Mouse (Mus musculus) left cerebral cortex, postnatal 25 days (tissue): ENCODE results near the gene Gfpt2. TPM values are rescaled to one million over a fixed set of nuclear protein-coding genes. Genes with fewer than 3 reads are reported as not detected.
"Not testable (repeated sequence)": the region's sequence is repeated elsewhere in the genome, so short reads cannot be mapped to it uniquely, and the experiment has no call there.

ENCODE experiments used
- DNase-seq, 2 experiments: peaks; one replicate each; pipeline ENCODE4 v3.0.0; 2022; ENCODE audit warnings: low spot score in 2 of 2, mixed read lengths in 1 of 2
- intact Hi-C: fragments of 180-260 bp; cut with DNase I; formaldehyde crosslinking; loops from one replicate; pipeline ENCODE4 v1.15.1; 2025
- total RNA-seq, 2 experiments: library from RNA; stranded (reverse); gene quantifications; 2 replicates each; pipeline ENCODE4 v1.2.3; 2021

Gene Gfpt2
- total RNA-seq, 2 experiments from 2014 or later = 6.0 to 10.1 TPM

GRCm38 (mm10) chr11:49781833-49782399 is 12.1 kb upstream of the Gfpt2 start:
- intact Hi-C loops = no loop called here
- no peak for DNase-seq

DNA sequence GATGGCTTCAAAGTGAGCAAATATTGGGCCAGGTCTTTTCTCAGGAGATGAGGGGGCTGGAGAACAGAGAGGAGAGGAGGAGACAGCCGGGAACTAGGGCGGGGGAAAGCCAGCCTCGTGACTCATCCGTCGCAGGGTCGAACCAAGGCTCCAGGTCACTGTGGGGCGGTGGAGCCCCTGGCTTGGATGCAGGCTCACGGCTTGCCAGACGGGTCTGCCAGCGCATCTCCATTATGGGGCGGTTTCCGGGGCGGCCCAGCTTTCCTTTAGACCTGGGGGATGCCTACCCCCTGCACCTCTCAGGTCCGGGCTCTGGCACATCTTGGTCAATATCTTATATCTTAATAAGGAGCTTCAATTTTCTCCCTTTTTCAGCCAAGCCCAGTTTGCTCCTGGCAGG is 847 bp upstream of the Gfpt2 start:
- intact Hi-C loops = no loop called here
- no peak for DNase-seq

DNA sequence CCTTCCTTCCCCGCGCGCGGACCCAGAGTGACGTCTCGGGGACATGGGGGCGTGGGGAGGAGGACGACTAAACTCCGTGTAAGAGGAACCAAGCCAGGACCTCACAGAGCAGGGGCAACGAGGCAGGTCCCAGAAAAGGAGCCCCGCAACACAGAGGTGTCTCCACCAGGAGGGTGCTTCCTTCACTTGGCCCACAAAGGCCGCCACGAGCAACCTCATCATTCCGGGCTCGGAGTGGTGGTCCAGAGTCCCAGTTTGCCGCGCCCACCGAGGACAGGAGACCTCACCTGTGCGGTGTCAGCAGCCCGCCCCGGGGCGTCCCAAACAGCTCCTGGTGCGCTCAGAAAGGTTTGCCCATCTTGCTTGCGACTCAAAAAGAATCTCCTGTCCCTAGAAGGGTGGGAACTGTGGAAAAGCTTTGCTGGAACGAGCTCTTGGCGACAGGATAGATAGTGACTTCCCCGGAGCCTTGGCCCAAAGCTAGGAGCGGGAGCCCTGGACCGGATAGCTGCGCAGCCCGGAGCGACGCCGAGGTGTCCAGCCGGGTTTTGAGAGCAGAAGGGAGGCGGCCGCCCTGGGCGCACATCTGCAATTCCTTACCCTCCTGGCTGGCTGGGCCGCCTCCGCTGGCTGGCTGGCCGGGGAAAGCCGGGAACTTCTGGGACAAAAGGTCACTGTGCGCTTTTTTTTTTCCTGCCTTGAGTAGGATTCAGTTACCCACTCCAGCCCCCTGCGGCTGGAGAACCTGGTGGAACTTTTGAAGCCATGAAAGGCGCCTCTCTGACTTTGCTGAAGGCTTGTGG is 565 bp downstream of the Gfpt2 start:
- DNase-seq = peak in 1 of 2 experiments; percentile 13
- intact Hi-C loops = loop anchor here (2.0 kb wide), 1 partner anchor 52 kb away; the partner anchor contains the start of gene Mapk9

- DNase-seq = no peak
Observed at GRCm38 (mm10) chr11:49798931-49799330, 5.0 kb downstream of the Gfpt2 start.

GRCm38 (mm10) chr11:49801516-49801915 is 7.5 kb downstream of the Gfpt2 start:
- no peak for DNase-seq
- intact Hi-C loops = no loop called here

More at GRCm38 (mm10) chr11:49798931-49799330, 5.0 kb downstream of the Gfpt2 start:
- intact Hi-C loops = no loop called here

- DNase-seq = no peak
- intact Hi-C loops = no loop called here
Observed at GRCm38 (mm10) chr11:49803801-49804200, 9.8 kb downstream of the Gfpt2 start.

- no peak for DNase-seq
- intact Hi-C loops = no loop called here
Observed at GRCm38 (mm10) chr11:49806218-49806617, 12.2 kb downstream of the Gfpt2 start.

GRCm38 (mm10) chr11:49808946-49809345 is 15.0 kb downstream of the Gfpt2 start:
- DNase-seq = no peak
- intact Hi-C loops = no loop called here

DNA sequence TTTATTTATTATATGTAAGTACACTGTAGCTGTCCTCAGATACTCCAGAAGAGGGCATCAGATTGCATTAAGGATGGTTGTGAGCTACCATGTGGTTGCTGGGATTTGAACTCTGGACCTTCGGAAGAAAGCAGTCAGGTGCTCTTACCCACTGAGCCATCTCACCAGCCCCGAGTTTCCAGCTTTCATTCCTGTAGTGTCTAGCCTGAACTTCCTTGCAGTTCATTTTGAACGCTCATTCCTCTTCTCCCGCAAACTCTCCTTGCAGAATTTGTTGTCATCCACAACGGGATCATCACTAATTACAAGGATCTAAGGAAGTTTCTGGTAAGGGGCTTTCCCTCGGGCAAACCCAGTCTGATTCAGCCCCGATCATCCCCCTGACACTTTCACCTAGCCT is 16.7 kb downstream of the Gfpt2 start:
- DNase-seq, intact Hi-C loops: not testable (repeated sequence)

- intact Hi-C loops = no loop called here
- DNase-seq = peak in 1 of 2 experiments; percentile 50
Observed at GRCm38 (mm10) chr11:49811099-49811541, 17.1 kb downstream of the Gfpt2 start.

- DNase-seq = no peak
- intact Hi-C loops = no loop called here
Observed at GRCm38 (mm10) chr11:49811879-49812278, 17.9 kb downstream of the Gfpt2 start.

GRCm38 (mm10) chr11:49818869-49819566 is 25.0 kb downstream of the Gfpt2 start:
- DNase-seq = peak; percentile 77 to 98
- intact Hi-C loops = no loop called here

DNA sequence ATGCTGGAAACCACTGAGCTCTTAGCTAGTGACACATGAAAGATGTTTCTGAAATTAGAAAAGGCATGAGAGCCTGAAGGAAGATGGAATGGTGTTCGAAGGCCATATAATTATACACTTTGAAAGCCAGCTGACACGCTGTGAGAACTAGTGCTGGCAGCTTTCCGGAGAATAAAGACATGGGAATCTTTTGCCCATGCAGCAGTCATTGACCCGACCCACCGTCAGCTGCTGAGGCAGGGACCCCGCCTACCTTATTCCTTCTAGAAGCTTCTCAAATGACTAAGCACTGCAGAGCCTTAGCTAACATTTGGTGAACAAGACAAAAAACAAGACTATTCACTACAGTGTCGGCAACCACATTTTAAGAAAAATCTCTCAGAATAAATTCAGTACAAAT is 25.7 kb downstream of the Gfpt2 start:
- intact Hi-C loops = no loop called here
- DNase-seq = peak; percentile 10 to 68

DNA sequence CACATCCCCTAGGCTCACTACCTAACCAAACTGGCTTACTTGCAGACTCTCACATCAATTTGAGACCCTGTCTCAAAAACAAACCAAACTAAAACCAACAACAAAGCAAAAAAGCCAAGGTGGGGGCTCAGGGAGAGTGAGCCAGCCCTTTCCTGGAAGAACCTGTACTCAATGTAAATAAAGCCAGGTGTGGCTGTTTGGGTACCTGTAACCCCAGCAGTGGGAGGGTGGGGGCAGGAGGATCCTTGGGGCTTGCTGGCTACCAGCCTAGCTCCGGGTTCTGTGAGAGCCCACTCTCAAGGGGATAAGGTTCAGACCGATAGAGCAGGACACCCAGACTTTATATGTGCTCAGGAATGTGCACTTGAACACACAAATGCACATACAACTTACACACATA is 26.9 kb downstream of the Gfpt2 start:
- intact Hi-C loops = no loop called here
- DNase-seq = no peak

DNA sequence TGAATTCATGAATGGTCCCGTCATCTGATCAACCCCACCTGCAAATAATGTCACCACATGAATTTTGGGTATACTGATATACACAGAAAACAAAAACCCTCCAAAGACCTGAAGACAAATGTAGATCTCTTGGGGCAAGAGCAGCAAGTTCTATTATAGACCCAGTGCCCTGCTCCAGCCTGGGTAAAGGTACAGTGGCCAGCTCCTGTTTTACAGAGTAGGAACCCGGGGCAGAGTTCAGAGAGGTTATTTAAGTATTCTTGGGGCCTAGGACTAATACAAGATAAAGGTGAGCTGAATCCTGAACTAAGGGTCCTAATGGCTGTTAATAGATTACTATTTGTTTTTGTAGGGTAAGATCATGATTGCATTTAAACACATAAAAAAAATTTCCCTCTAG is 27.6 kb downstream of the Gfpt2 start:
- no peak for DNase-seq
- intact Hi-C loops = no loop called here

- no peak for DNase-seq
- intact Hi-C loops = no loop called here
Observed at GRCm38 (mm10) chr11:49822337-49822736, 28.4 kb downstream of the Gfpt2 start.

DNA sequence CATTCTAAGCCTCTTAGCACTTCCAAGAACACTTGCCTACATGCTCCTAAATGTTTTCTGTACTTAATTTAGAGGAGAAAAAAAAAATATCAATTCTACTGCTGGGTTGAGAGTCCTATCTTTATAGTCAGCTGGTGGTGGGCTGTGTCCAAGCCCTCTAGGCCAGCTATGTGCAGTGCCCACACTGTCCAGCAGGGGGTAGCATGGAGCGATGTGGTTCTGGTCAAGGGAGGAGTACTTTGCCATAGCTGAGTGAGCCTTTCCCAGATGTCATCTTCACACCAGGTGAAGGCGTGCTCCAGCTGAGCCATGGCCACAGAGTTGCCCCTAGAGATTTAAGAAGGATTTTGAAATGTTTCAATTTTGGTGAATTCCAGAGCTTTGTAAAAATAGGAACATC is 30.9 kb downstream of the Gfpt2 start:
- intact Hi-C loops = loop anchor here (2.0 kb wide), 1 partner anchor 44 kb away; no protein-coding TSS in a partner anchor
- DNase-seq = no peak

DNA sequence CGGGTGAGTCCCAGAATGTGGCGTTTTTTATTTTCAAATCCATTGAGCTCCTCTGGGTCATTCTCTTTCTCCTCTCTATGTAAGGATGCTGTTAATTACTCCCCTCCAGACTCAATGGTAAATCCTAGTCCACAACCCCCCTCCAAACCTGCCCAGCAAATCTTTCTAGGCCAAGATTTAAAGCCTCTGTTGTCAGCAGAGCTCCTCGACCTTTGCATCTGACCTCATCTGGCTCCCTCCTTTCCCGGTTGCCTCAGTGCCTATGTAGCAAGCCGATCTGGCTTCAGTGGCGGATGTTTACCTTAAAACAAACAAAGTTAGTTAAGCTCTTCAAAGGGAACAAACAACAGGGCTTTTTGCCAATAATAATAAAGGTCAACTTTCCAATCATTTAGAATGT is 33.3 kb downstream of the Gfpt2 start:
- intact Hi-C loops = no loop called here
- DNase-seq = no peak

- no peak for DNase-seq
- intact Hi-C loops = no loop called here
Observed at GRCm38 (mm10) chr11:49829176-49829745, 35.3 kb downstream of the Gfpt2 start.

GRCm38 (mm10) chr11:49831980-49832379 is 38.0 kb downstream of the Gfpt2 start:
- DNase-seq = peak in 1 of 2 experiments; percentile 14
- intact Hi-C loops = no loop called here
